Mouse (Mus musculus) lung, postnatal 36 days (tissue): ENCODE data around the gene Creb3.
"Not testable (repeated sequence)": the region's sequence is repeated elsewhere in the genome, so short reads cannot be mapped to it uniquely, and the experiment has no call there.

Source experiments
- DNase-seq: peaks from one replicate; pipeline ENCODE4 v3.0.0; 2022; ENCODE audit warnings: mixed read lengths

Creb3 gene

DNA sequence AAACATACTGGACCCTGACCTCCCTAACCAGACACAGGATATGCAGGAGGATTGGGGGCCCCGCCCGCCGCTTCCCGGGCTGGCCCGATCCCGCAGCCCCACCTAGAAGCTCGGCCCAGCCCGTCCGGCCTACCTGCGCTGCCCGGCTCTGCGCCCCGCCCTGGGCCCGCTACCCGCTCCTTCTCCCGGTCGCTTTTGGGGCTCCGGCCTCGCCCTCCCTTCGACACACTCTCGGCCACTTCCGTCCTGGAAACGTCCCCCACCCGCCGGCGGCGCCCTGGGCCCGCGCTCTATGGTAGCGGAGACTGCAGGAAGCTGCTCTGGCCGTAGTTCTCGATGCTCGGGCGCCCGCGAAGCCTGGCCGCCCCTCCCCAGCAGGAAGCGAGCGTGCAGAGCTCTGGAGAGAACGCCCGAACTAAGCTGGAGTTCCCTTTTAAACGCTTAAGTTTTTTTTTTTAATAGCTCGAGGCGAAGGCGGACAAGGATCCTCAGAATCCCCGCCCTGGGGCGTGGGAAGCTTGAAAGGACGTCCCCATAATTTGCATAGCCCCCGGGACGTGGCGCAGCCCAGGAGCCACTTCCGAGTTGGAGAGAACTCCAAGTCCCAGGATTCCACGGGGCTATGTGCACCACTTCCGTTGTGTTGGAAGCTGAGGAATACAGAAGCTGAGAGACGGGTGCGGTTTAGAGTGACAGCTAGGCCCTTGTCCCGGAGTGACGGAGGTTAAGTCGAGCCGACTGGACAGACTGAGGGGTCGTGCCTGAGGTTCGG is at the start of gene Creb3, which contains the start of gene Tln1:
Gene Creb3 (plus strand): TSS at position 336 of the 772 bp plus-strand sequence.
Gene Tln1 (minus strand): TSS at position 695 of the 772 bp plus-strand sequence.
- peak; percentile 98 for DNase-seq

DNA sequence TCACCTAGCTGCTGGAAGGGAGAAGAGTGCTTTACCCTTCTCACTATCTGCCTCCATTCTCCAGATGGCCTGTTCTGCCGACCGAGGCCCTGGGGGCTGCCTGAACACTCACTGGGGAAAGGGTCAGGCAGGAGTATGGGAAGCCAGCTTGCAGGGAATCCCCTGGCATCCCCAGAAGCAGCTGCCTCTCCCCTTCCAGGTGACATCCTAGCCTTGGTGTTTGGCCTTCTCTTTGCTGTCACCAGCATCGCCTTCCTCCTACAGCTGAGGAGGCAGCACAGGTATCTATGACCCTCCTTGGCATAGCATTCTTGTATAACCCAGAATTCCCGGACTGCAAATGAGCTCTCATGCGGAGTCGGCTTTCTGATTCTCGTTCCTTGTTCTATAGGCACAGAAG is 49.5 kb upstream of the Creb3 start:
- no peak for DNase-seq

DNA sequence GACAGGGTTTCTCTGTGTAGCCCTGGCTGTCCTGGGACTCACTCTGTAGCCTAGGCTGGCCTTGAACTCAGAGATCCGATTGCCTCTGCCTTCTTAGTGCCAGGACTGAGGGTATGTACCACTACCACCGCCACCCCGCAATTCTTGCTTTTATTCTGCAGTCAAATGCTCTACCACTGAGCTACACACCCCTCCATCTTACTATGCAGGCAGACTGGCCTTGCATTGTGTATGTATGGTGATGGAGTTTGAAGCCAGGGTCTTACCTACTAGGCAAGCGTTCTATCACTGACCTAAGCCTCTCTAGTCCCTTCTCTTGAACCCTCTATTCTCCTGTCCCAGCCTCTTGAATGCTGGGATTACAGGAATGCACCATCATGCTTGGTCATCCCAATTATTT is 48.8 kb upstream of the Creb3 start:
- DNase-seq: no peak

DNA sequence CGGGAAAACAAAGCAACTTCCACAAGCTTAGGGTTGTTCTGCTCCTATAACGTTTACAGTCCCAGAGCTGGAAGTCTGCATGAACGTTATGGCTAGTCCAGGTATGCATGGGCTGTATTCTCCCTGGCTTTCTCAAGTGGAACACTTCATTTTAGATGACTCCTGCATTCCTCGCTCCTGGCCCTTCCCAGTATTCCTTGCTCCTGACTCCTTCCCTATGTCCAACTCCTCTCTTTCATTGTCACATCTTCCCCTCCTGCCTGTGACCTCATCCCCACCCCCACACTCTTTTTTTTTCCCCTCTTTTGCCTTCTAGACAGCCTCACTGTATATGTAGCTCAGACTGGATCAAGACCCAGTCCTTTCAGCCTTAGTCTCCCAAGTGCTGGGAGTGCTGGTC is 48.3 kb upstream of the Creb3 start:
- DNase-seq: no peak

DNA sequence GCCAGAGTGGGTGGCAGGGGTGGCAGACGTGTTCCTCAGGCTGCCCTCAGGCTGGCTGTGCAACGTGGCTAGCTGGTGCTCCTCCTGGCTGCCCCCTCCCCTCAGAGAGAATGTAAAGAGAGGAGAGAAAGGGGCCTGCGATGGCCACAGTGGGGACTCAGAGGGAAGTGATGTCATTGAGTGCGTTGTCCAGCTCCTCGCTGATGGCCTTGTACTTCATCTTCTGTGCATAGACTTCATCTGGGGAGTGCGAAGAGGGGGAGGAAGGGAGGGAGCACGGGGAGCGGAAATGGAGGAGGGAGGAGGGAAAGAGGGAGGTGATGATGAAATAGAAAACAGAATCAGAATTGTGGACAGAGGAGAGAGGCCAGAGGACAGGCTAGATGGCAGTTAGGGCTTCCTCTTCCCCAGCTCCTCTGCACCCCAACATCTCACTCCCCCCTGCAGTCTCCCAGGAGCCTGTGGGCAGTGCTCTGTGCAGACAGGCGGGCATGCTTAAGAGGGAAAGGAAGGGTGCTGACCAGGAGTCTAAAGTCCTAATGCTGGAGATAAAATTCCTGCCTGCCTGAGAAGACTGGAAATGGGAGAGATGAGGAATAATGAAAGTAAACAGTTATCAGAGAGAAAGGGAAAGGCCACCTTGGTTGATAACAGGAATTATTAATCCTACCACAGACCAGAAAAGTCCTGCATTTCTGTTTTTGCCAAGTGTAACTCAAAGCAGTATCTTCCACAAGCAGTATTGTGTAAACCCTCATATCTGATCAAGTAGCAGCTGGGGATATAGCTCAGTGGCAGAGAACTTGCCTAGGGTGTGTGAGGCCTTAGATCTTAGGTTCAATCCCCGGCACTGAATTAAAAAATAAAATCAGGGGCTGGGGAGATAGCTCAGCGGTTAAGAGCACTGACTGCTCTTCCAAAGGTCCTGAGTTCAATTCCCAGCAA is 46.1 kb upstream of the Creb3 start:
- no peak for DNase-seq

DNA sequence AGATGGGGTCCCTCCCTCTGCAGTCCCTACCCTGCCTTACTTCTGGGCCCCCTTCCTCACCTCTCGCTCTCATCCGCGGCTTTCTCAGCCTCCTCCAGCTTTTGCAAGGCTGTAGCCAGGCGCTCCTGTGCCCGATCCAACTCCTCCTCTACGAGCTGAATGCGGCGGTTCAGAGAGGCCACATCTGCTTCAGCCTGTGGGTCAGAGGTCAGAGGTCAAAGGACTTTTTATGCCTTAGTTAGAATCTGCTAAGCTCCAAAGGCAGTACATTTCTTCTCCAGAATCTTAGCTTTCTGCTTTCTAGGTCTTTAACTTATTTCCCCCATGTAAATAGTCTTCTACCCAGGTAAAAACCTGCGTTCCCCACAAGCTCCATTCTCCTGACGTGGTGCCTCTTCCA is 42.6 kb upstream of the Creb3 start:
- DNase-seq: no peak

DNA sequence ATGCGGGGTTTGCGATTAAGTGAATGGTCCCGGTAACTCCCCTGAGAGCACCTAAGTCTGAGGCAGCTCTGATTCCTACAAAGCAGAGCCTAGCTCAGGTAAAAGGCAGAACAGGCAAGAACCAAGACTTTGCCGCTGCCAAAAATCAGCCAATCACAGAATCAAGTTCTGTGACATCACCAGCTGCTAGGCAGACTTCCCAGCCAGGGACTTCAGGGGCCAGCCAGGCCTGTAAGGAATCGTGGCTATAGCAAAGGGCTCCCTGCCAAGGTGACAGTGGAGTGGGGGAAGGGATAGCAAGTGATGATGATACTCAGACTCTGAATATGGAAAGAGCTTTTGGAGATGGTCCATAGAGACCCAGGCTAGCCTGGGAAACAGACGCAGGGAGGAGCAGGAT is 42.2 kb upstream of the Creb3 start:
- DNase-seq: peak; percentile 94

DNA sequence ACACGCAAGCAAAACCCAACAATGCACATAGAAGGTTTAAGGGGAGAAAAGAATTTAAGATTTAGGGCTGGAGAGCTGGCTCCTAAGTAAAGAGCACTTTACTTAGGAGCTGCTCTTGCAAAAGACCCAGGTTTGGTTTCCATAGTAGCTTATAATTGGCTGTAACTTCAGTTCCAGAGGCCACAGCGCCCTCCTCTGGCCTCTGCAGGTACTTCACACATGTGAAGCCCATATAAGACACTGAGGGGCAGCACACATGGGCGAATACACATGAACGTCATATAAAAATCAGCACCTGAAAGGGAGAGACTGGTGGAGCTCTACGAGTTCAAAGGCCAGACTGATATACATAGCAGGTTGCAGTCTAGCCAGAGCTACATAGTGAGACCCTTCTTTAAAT is 34.3 kb upstream of the Creb3 start:
- DNase-seq: no peak

DNA sequence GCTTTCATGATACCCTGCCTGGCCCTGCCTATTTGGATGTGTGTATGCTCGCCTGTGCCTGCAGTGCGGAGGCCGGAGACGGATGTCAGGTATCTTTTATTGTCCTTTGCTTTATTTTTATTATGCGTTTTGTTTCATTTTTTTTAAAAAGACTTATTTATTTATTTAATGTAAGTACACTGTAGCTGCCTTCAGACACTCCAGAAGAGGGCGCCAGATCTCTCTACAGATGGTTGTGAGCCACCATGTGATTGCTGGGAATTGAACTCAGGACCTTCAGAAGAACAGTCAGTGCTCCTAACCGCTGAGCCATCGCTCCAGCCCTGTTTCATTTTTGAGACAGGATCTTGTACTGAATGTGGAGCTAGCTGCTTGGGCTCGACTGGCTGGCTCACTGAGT is 33.6 kb upstream of the Creb3 start:
- peak; percentile 38 for DNase-seq

DNA sequence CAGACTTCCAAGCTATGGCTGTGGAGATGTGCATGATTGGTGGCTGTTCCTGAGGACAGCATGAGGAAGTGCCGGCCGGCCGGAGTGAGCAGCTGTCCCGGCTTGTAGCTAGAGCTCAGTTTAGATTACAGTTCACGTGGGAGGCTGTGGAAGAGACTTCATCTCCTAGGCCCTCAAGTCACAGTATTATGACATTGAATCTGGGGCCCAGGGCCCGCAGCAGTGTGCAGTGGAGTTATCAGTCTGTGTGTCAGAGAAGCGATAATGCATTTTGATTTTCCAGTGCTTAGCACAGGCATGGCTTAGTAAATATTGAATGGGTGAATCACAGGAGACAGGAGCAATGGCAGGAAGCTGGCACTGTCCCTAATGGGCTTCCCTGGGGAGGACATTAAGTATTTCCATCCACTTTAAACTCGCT is 32.0 kb upstream of the Creb3 start:
- DNase-seq: no peak

DNA sequence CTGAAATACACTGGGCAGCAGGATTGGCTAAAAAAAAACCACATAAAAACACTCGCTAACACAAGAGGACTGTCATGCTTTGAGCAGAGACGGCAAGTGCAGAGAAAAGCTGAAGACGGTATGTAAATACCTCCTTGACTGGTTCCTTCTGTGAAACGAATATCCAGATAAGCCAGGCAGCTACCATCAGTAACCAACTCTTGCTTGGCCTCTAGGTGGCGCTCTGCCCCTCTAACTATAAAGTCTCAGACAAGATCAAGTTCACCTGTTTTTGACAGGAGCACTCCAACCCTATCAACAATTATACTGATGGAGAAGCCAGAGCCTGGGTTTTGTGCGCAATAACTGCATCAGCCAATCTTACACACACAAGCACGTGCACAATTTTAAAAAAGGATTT is 31.6 kb upstream of the Creb3 start:
- DNase-seq: peak; percentile 89

DNA sequence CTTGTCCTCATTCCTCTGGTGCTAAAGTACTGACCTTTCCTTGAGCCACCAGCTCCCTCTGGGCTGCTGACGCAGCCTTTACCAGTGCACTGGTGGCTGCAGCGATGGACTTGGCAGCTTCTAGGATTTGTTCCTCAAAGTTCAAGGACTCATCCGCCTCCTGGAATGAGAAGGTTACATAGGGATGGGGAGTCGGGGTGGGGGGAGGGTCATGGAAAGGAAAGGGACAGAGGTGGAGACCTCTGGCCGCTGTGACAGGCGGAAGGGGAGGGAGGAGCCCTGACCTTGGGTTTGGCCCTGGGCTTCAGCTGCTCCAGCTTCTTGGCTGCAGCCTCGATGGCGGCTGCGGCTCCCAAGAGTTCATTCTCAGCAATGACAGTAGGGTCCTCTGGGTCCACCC is 28.9 kb upstream of the Creb3 start:
- DNase-seq: no peak

DNA sequence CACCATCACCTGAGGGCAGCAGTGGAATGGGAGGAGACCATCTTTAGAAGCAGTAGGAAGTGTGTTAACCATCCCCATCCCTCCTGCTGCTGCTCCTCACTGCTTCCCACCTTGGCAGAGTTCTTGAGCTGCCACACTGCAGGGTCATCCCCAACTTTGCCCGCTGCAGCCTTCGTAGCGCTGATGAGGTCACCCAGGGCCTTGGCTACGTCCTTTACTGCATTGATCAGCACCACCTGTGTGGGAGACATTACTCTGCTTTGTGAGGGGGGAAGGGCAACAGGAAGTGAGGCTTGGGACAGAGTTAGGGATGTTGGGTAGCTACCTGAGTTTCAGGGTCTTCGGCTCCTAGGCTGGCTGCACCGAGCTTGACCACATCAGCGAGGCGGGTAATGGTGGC is 26.5 kb upstream of the Creb3 start:
- no peak for DNase-seq

DNA sequence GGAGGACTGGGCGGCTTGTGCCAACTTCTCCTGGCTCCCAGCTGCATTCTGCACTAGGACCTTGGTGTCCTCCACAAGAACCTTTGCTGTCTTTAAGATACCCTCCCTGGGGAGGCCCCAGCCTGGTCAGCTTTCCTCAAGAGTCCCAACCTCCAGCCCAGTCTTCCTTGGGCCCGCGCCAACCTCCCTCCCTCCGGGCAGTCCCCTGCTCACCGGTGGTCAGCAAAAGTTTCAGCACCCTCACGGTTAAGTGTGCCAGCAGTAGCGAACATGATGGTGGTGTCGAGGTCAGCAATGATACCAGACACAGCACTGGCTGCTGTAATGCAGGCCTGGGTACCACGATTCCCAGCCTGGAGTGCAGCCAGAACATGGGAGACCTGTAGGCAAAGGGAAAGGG is 26.1 kb upstream of the Creb3 start:
- DNase-seq: no peak

DNA sequence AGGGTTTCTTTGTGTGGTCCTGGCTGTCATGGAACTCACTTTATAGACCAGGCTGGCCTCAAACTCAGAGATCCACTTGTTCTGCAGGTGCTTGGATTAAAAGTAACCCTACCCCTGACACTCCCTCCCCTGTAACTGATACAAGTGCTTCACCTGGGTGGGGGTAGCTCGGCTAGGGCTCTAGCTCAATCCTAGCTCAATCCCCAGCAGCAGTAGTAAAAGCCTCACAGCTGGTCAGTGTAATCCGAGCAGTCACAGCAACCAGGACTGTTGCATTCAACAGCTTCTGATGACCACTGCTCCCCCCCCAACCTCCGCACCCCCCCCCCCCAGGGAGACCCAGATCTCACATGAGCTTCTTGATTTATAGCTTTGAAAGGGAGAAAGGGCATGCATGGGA is 20.1 kb upstream of the Creb3 start:
- DNase-seq: no peak

DNA sequence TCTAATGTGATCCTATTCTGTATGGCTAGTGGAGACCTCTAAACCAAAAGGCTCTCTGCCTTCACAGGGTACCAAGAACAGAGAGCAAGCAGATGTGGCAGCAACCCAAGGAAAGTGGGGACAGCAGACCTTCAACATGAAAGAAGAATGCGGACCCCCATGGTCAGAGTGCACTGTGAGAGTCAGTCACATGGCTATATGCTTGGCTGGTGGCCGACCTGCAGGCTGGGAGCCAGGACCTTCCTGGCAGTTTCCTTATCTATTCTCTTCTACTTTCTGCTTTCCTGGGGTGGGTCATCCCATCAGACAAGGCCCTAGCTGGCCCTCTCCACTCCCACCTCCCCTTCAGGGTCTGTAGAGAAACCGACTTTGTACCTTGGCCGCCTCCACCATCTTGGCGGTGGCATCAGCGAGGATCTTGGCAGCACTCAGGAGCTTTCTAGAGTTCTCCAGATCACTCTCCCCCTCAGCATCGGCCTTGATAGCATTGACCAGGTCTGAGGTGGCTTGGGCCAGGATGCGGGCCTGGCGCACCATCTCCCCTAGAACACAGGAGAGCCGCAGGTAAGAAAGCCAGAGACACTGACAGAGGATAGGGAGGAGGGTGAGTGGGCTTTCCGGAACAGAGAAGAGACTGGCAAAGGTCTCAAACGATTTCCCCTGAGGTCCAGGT is 15.6 kb upstream of the Creb3 start:
- DNase-seq: no peak

DNA sequence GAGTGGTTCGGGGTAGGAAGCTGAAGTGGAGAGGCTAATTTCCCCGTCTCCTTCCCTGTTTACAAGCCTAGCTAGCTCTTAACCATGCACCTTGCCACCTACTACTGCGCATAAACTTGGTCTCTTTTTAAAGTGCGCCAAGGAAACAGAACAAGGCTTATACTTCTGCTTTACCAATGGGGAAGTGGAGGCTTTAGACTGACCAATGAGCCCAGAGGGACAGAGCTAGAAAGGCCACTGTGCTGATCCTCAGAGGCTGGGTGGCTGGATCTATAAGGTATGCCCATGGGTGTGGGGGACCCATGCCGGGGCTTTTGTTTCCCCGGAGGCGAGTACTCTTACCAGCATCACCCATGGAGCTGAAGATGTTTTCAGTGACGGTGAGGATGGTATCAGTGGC is 15.0 kb upstream of the Creb3 start:
- no peak for DNase-seq

DNA sequence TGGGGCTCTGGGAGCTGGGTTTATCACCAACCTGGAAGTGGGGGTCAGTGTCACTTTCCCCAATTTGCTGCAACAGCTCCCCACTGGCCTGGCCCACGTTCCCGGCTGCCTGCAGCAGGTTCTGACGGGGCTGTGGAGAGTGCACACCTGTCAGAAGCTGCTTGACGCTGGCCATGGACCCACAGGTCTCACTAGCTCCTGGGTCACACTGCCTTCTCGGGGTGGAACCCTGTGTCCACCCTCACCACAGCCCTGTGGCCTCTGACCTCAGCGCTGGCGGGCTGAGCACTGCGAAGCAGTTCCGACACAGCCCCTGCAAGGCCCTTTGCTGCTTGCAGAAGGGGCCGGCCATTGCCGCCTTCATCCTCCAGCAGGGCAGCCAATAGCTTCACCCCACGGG is 13.1 kb upstream of the Creb3 start:
- DNase-seq: no peak

DNA sequence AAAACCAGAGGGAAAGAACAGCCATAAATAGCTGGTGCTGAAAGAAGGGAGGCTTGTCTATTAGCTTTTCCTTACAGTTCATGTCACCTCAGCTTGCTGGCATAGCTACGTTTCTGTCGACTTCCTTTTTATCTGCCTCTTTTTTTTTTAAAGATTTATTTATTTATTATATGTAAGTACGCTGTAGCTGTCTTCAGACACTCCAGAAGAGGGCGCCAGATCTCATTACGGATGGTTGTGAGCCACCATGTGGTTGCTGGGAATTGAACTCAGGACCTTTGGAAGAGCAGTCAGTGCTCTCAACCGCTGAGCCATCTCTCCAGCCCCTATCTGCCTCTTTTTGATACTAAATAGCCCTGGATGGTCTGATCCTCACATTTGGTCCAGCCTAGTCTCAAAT is 10.3 kb upstream of the Creb3 start:
- not testable (repeated sequence) for DNase-seq

DNA sequence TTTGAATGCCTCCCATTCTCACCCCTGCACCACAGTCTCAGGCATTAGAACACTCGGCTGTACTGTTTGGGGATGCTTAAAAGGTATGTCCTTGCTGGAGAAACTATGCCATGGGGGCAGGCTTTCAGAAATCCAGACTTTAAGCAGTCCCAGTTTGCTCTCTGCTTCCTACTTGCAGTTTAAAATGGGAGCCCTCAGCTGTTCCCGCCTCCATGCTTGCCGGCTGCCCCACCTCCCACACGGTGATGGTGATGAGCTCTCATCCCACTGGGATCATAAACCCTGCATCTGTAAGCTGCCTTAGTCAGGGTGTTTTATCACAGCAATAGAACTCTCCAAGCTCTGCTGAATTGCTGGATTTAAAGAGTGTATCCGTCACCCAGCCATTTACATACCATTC is 9.7 kb upstream of the Creb3 start:
- DNase-seq: no peak

DNA sequence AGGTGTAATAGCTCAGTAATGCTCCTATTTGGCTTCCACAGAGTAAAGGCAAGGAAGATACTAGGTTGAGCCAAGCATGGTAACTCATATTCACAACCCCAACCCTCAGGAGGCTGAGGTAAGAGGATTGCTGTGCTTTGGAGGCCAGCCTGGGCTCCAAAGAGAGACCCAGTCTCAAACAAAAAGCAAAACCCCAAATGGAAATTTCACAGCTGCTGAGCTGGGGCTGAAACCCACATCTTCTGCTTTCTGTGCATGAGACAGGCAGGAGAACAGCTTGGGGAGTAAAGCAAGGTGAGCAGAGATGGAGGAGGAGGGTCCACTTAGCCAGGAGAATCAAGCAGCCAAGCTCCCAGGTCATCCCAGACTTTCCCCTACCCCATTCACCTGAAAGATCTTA is 8.2 kb upstream of the Creb3 start:
- DNase-seq: no peak

DNA sequence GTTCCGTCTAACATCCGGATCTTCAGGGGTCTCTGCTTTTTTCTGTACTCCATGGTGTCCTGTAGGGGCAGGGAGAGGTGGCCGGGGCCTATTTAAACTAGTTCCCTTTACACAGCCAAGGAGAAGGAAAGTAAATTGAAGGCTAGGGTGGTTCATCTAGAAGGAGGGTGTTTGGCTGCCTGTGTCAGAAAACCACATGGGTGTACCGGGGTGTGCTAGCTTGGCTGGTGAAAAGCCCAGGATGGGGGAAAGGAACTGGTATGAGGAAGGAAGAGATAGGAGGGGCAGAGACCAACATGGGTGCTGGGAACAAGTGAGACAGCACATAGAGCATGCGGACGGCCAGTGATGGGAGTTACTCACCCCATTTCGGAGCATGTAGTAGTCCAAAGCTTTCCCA is 6.2 kb upstream of the Creb3 start:
- DNase-seq: no peak

DNA sequence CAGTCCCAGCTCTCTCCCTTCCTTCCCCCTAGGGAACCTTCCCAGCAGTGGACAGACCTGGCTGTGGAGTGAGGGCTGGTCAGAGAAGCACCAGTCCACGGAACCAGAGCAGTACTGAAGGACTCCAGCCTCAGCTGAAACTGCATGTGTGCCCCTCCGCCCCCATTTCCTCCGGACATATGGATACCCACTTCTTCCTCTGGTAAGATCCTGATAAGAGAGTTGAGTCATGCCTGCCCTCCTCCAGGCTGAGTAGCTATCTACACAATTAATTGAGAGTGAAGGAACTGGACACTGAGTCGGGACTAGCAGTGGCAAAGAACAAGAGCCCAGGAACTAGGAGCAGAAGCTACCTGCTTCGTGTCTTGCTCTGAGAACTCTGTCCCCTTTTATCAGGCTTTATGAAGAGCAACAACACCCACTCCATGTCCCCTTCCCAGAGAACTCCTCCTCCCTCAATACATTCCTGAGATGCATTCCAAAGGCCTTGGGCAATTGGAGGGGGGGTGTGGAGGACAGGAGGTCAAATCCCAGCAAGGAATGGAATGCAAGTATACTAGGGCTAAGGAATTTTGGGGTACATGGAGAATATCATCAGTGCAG is 4.0 kb upstream of the Creb3 start:
- DNase-seq: peak; percentile 75
